Mouse (Mus musculus) embryonic facial prominence, embryonic 11.5 days (tissue): Measurements from ENCODE around the gene Zxdc. TPM values are rescaled to one million over a fixed set of nuclear protein-coding genes. Genes with fewer than 3 reads are reported as not detected.
A peak's percentile ranks its signal among the peaks of the same experiment; 100 is the strongest.

ENCODE experiments used
- ATAC-seq: fragments of 200-750 bp; cut with Nextera tagmentation; replicated peaks from 2 replicates; pipeline ENCODE4 v1.8.0; 2017; ENCODE audit warnings: low read depth; ENCODE audit not compliant: insufficient number of reproducible peaks, low FRiP score, low TSS enrichment
- DNase-seq: peaks from one replicate; pipeline ENCODE4 v3.0.0-alpha.2; 2015; ENCODE audit warnings: low spot score
- H3K27ac ChIP-seq: fragments of 300-500 bp; sonication (generic); replicated peaks from 2 replicates; pipeline ENCODE4 v1.5.1; 2014; ENCODE audit warnings: mild to moderate bottlenecking, low read depth, low read length, control low read depth
- H3K27me3 ChIP-seq: fragments of 300-500 bp; sonication (generic); 2 replicates; pipeline ENCODE4 v1.6.1; 2014; ENCODE audit warnings: mild to moderate bottlenecking, low read length, moderate library complexity, mixed read lengths; ENCODE audit not compliant: control insufficient read depth, insufficient read depth
- H3K36me3 ChIP-seq: fragments of 300-500 bp; sonication (generic); replicated peaks from 2 replicates; pipeline ENCODE4 v1.6.1; 2014; ENCODE audit warnings: low read depth, mild to moderate bottlenecking, low read length, moderate library complexity, mixed read lengths; ENCODE audit not compliant: control insufficient read depth, insufficient read depth
- H3K4me1 ChIP-seq: fragments of 300-500 bp; sonication (generic); 2 replicates; pipeline ENCODE4 v1.6.1; 2014; ENCODE audit warnings: low read length, mixed read lengths; ENCODE audit not compliant: control insufficient read depth, insufficient read depth
- H3K4me2 ChIP-seq: fragments of 300-500 bp; sonication (generic); 2 replicates; pipeline ENCODE4 v1.6.1; 2014; ENCODE audit warnings: low read depth, mild to moderate bottlenecking, control low read depth, low read length, moderate library complexity
- H3K4me3 ChIP-seq: fragments of 300-500 bp; sonication (generic); 2 replicates; pipeline ENCODE4 v1.5.1; 2014; ENCODE audit warnings: low read depth, low read length, control low read depth
- H3K9ac ChIP-seq: fragments of 300-500 bp; sonication (generic); replicated peaks from 2 replicates; pipeline ENCODE4 v1.6.1; 2014; ENCODE audit warnings: mild to moderate bottlenecking, control low read depth, low read length
- H3K9me3 ChIP-seq: fragments of 300-500 bp; sonication (generic); replicated peaks from 2 replicates; pipeline ENCODE4 v1.6.1; 2016; ENCODE audit warnings: mild to moderate bottlenecking, low read length, inconsistent platforms, mixed read lengths; ENCODE audit not compliant: control insufficient read depth
- WGBS: fragments of 180-500 bp; shearing (Covaris S2); extraction: QIAGEN DNeasy Blood & Tissue Kit; methylation state at CpG from one replicate; pipeline ENCODE4 v1.1.7; 2014; 5-methylcytosine and 5-hydroxymethylcytosine counted together
- polyA plus RNA-seq: library from polyadenylated mRNA; unstranded; fragments of >200 nt; fragmentation: Nextera tagmentation; extraction: Ambion mirVana; gene quantifications from 2 replicates; pipeline ENCODE4 v1.2.1, GENCODE M21; 2014

The Zxdc gene
- polyA plus RNA-seq, 1 experiment from 2014 or later = 10.7 TPM

GRCm38 (mm10) chr6:90360024-90360781 lies 9.1 kb upstream of the Zxdc start:
- H3K36me3 ChIP-seq = no peaks in the 10 kb centered on the region
- H3K4me1 ChIP-seq = no peaks in the 10 kb centered on the region
- H3K4me3 ChIP-seq = no peak overlapping the region
- WGBS = 40% methylated on average over 7 of the region's 7 CpGs
- no peak overlapping the region for H3K27ac ChIP-seq
- H3K9ac ChIP-seq = no peak overlapping the region
- H3K27me3 ChIP-seq = no peaks in the 10 kb centered on the region
- no peaks in the 10 kb centered on the region for H3K9me3 ChIP-seq
- peak; percentile 51 for ATAC-seq
- peak; percentile 74 for DNase-seq
- no peak overlapping the region for H3K4me2 ChIP-seq

DNA sequence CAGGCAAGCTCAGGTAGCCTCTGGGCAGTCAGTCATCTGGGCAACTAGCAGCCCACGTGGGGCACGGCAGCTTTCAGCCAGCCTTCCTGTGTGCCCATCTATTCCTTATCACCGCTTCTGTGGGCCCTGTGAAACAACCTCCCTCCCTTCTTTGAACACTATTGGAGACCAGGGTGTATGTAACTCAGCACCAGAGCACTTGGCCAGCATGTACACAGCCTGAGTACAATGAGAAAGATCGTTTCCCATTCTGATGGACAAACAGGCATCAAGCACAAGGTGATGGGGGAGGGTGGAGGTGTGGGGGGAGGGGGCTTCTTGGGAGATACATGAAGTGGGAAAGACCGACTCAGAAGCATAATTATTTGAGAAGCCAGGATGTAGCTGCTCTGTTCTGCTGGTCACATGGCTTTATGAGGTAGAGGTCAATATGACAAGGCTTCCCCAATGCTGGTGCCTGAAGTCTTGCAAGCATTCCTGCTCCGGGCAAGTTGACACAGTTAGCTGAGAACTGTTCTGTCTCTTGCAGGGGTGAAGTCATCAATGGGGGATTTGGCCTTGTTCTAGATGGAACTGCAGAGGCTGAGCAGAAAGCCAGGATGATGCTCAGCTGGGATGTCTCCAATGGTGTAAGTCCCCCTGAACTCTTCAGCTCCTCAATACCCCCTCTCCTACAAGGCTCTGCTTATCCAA lies 8.2 kb upstream of the Zxdc start:
- Histone ChIP-seq H3K27ac (no peak overlapping the region), H3K27me3 (no peaks in the 10 kb centered on the region), H3K36me3 (no peaks in the 10 kb centered on the region), H3K4me1 (no peaks in the 10 kb centered on the region), H3K4me2 (no peak overlapping the region), H3K9ac (no peak overlapping the region), H3K9me3 (no peaks in the 10 kb centered on the region), H3K4me3 (no peak overlapping the region)
- 83% methylated on average over 6 of the region's 6 CpGs for WGBS
- ATAC-seq = no peak
- DNase-seq = no peak

GRCm38 (mm10) chr6:90363301-90363700 lies 6.0 kb upstream of the Zxdc start:
- no peaks in the 10 kb centered on the region for H3K4me1 ChIP-seq
- H3K9ac ChIP-seq = no peak overlapping the region
- no peak overlapping the region for H3K4me3 ChIP-seq
- no peaks in the 10 kb centered on the region for H3K27me3 ChIP-seq
- ATAC-seq (no peak), DNase-seq (no peak)
- H3K4me2 ChIP-seq = no peak overlapping the region
- 85% methylated on average over 5 of the region's 5 CpGs for WGBS
- no peaks in the 10 kb centered on the region for H3K36me3 ChIP-seq
- H3K27ac ChIP-seq = no peak overlapping the region
- H3K9me3 ChIP-seq = no peaks in the 10 kb centered on the region

DNA sequence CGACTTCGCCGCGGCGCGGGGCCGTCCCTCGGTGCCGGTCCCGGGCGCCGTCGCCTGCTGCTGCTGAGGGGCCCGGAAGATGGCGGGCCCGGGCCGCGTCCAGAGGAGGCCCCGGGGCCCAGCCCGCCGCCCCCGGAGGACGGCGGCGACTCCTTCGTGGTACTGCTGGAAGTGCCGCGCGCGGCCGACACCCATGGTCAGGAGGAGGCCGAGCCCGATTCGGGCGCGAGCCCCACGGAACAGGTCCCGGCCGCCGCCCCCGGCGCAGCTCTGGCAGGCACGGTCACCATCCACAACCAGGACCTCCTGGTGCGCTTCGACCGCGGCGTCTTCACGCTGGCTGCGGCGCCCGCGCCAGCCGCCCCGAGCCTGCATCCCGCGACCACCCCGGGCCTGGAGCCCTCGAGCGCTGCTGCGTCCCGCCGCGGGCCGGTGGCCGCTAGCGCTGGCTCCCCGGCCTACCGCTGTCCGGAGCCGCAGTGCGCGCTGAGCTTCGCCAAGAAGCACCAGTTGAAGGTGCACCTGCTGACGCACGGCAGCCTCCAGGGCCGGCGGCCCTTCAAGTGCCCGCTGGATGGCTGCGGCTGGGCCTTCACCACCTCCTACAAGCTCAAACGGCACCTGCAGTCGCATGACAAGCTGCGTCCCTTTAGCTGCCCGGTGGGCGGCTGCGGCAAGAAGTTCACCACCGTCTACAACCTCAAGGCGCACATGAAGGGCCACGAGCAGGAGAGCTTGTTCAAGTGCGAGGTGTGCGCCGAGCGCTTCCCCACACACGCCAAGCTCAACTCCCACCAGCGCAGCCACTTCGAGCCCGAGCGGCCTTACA lies 647 bp downstream of the Zxdc start:
- under 1% methylated on average over 97 of the region's 98 CpGs for WGBS
- Histone ChIP-seq H3K9ac (peak overlapping the region; percentile 79), H3K27ac (no peak overlapping the region; the same call in 1 of the 2 replicates), H3K9me3 (no peaks in the 10 kb centered on the region), H3K4me3 (peak overlapping the region; percentile 92), H3K36me3 (peaks cover 8% of the 10 kb centered on the region), H3K4me2 (peak overlapping the region; percentile 99), H3K27me3 (no peaks in the 10 kb centered on the region), H3K4me1 (no peaks in the 10 kb centered on the region)
- DNase-seq = peak; percentile 36
- ATAC-seq = peak; percentile 77

DNA sequence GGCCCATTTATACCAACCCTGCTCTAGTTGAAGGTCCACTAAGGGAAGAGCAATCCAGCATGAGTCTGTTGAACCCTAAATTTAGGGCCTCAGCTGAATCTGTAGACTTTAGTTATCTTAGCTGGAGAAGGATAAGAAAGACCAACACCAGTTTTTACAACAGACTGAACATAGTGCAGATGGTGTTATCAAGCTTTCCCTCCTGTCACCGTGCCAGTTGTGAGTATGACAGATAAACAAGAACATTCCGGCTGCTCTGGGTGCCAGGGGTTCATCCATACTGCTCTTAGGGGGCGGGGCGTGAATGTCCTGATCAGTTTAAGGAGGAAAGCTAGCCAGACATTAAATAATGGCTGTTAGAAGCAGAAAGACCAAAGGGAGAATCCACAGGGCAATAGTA lies 5.4 kb downstream of the Zxdc start:
- H3K4me1 ChIP-seq = no peaks in the 10 kb centered on the region
- no peaks in the 10 kb centered on the region for H3K27me3 ChIP-seq
- H3K4me2 ChIP-seq = no peak overlapping the region
- 93% methylated on average over 4 of the region's 4 CpGs for WGBS
- H3K27ac ChIP-seq = no peak overlapping the region
- H3K9me3 ChIP-seq = no peaks in the 10 kb centered on the region
- no peak overlapping the region for H3K4me3 ChIP-seq
- peaks cover 8% of the 10 kb centered on the region for H3K36me3 ChIP-seq
- no peak overlapping the region for H3K9ac ChIP-seq
- no peak for DNase-seq
- ATAC-seq = no peak

DNA sequence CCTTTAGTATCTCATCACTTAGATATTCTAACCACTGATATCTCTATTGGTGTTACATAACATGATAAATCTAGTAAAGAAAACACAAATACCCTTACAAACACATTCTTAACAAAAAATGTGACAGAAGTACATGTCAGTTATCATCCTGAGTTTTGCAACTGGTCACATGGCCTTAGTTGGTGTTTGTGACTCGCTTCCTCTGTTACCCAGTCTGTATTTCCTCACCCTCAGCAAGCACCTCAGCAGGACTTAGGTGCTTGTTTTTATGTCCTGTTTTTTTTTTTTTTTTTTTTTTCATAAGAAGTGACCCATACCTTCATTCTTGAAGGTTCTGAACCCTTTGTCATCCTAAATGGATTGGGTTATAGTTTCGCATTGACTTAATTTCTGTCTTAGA lies 8.4 kb downstream of the Zxdc start:
- ATAC-seq (no peak), DNase-seq (no peak)
- 96% methylated on average over 2 of the region's 2 CpGs for WGBS
- Histone ChIP-seq H3K4me3 (no peak overlapping the region), H3K4me2 (no peak overlapping the region), H3K9me3 (no peaks in the 10 kb centered on the region), H3K36me3 (peaks cover 10% of the 10 kb centered on the region), H3K4me1 (no peaks in the 10 kb centered on the region), H3K27me3 (no peaks in the 10 kb centered on the region), H3K9ac (no peak overlapping the region), H3K27ac (no peak overlapping the region)

GRCm38 (mm10) chr6:90381465-90381864 lies 12.2 kb downstream of the Zxdc start:
- no peak overlapping the region for H3K27ac ChIP-seq
- no peak overlapping the region for H3K4me3 ChIP-seq
- ATAC-seq = no peak
- H3K27me3 ChIP-seq = no peaks in the 10 kb centered on the region
- WGBS = 100% methylated on average over 2 of the region's 2 CpGs
- DNase-seq = no peak
- peaks cover 2% of the 10 kb centered on the region for H3K36me3 ChIP-seq
- no peak overlapping the region for H3K4me2 ChIP-seq
- H3K9ac ChIP-seq = no peak overlapping the region
- H3K9me3 ChIP-seq = no peaks in the 10 kb centered on the region
- no peaks in the 10 kb centered on the region for H3K4me1 ChIP-seq
